Mouse (Mus musculus): ENCODE measurements around the gene Msl2.

The Msl2 gene

DNA sequence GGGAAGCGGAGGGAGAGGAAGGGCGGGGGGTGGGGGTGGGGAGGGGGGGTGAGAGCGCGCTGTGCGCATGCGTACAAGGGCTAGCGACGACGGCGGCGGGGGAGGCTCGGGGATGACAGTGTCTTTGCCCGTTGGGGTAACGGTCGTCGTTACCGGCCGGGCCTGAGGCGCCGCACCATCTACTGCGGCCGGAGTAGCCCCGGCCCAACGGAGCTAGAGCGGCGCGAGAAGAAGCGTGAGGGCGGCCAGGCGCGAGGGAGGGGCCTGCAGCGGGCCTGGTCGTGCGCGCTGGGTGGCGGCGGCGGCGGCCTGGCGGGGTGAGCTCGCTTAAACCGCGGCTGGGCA is at the start of gene Msl2:
TSS of gene Msl2 (plus strand) at position 115 of the 345 bp plus-strand sequence.
- no peak for DNase-seq

- DNase-seq: peak; percentile 8
Measured at GRCm38 (mm10) chr9:101033761-101034447, 40.0 kb upstream of the Msl2 start.

DNA sequence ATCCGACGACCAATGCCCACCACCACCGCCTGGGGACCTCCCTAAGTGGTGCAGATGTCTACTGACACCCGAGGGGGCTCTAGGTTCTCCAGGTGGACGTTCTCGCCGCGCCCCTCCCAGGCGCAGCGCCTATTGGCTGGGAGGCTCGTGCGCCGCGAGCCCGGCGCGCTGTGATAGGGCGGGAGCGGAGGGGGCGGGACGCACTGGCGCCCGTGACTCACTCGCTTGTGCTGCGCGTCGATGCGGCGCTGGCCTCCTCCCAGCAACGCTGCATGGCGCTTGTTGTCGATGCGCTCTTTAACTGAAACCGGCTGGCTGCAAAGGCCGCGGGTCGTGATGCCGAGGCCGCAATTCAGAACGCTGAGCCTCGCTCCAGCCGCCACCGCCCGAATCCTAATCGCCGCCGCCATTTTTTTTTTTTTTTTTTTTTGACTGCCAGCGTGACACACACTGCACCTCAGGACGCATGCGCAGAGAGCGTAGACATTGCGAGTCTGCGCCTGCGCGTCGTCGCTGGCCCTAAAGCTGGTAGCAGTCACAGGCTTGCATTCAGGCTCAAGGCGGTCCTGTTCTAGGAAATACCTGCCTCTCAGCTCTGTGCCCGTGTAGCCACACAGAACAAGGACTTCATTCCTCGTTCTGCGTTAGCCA is 39.3 kb upstream of the Msl2 start, which contains the start of gene Pccb:
TSS of gene Pccb (minus strand) at position 451 of the 651 bp plus-strand sequence.
- peak; percentile 96 for DNase-seq

GRCm38 (mm10) chr9:101035836-101036596 is 37.9 kb upstream of the Msl2 start:
- no peak for DNase-seq

- no peak for DNase-seq
Measured at GRCm38 (mm10) chr9:101036876-101037275, 37.0 kb upstream of the Msl2 start.

DNA sequence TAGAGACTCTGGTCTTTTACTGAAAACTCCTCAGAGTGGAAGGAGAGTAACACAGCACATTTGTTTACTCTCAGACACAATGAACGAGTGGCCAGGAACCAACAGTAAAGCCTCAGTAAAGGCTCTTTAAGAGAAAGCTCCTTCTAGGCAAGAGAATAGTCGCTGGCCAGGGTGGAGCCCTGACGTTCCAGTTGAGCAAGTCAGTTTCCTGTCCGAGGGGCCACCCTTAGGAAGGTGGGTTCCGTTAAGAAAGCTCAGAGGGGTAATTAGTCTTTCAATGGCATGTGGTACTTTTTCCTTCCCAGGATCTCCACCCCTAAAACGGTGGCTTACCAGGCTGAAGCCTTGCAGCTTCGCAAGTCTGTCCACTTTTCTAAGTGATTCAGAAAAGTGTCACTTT is 36.5 kb upstream of the Msl2 start:
- DNase-seq: no peak

DNA sequence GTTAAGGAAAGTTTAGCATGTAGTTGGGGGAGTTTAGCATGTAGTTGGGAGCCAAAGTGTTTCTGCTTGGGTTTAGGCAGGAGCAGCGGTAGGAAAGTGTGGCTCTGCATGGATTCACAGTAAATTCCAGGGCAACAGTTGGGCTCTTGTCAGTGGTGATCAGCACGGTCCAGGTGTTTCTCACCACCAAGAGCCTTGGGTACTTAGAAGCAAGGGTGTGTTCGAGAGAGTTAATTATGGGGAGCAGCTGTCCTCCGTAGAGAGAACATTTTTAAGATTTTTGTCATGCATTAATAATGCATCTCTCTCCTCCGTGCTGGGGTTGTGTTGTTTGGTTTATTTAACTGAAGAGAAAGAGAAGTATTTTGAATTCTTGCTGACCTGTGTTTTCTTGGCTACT is 35.3 kb upstream of the Msl2 start:
- DNase-seq: no peak

GRCm38 (mm10) chr9:101041508-101041907 is 32.4 kb upstream of the Msl2 start:
- no peak for DNase-seq

DNA sequence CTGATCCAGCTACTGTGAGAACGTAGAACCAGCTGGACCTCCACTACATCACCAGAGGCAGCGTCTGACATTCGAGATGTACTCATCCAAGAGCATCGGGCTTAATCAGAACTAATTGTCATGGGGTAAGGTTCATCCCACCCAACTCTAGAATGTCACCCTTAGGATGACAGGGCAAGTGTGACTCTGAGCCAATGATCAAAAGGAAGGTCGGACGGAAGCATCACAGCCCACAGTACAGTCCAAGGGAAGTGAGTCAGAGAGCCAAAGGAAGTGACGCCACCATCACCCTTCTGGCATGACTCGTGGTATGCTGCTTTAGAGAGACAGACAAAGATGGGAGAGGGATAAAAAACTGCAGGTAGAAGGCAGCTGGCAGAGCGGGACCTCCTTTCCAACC is 31.7 kb upstream of the Msl2 start:
- DNase-seq: no peak

DNA sequence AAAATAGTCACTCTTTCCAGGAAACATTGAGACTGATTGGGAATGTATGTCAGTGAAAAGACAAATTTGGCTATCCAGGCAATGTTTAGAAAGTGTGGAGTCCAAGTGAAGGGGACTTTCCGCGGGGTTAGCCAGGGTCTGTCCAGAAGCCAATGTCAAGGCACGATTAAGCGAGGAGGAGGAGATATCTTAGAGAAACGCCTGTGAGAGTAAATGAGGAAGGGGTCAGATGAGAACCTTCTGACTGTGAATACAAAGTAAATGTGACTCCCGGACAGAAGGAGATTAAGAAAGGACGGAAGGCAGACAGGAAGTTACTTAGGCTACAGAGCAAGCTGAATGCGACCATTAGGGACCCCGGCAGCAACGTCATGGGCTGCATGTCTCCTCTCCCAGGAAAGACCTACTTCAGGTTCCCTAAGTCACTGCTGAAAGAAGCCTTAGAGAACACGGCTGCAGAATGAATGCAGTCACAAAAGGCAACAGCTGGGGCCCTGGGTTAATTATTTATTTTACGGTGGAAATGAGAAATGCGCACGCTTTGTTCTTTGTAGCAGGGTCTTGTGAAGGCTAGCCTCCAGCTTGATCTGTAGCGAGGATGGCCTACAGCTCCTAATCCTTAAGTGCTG is 28.1 kb upstream of the Msl2 start:
- no peak for DNase-seq

DNA sequence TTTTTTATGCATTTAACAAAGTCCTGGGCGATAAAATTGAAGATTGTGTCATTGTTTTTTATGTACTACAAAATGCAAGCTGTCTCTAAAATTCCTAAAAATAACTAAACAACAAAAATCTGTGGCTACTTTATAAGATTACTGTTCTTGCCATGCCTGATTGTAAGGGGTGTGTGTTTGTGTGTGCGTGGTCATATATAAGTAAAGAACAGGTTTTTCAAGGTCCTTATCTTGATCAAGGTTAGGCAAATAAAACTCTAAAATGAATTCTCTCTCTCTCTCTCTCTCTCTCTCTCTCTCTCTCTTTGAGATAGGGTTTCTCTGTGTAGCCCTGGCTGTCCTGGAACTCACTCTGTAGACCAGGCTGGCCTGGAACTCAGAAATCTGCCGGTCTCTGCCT is 21.9 kb upstream of the Msl2 start:
- no peak for DNase-seq

GRCm38 (mm10) chr9:101052691-101053090 is 21.2 kb upstream of the Msl2 start:
- DNase-seq: no peak

DNA sequence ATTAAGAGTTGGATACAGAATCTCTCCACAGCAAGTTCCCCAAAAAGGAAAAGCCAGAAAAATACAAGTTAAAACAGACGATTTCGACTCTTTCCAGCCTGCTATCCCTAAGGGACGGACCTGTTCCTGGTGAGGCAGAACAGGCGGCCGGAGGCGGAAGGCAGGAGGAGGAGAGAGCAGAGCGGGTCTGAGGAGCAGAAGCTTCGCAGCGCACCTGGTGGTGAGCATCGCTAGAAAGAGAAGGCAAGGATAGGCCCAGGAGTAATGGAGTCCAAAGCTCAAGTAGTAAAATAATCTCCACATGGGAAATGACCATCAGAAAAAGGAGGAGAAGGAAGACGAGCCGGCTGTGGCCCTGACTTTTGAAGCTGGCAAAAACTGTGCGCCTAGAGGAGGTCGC is 20.6 kb upstream of the Msl2 start:
- DNase-seq: no peak

DNA sequence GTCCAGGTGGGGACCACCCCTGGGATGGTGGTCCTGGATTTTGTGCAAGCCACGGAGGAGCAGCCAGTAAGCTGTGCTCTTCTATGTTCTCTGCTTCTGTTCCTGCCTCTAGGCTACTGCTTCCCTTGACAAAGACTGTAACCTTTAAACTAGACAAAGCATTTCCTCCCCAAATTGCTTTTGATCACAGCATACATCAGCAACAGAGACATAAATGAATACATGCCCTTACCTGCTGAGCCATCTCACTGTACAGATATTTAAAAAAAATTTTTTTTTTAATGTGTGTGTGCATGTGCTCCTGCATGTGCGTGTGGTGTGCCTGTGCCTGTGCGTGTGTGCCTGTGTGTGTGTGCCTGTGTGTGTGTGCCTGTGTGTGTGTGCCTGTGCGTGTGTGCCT is 16.7 kb upstream of the Msl2 start:
- no peak for DNase-seq

GRCm38 (mm10) chr9:101061035-101061434 is 12.9 kb upstream of the Msl2 start:
- DNase-seq: peak; percentile 82

- DNase-seq: no peak
Measured at GRCm38 (mm10) chr9:101062253-101062780, 11.6 kb upstream of the Msl2 start.

DNA sequence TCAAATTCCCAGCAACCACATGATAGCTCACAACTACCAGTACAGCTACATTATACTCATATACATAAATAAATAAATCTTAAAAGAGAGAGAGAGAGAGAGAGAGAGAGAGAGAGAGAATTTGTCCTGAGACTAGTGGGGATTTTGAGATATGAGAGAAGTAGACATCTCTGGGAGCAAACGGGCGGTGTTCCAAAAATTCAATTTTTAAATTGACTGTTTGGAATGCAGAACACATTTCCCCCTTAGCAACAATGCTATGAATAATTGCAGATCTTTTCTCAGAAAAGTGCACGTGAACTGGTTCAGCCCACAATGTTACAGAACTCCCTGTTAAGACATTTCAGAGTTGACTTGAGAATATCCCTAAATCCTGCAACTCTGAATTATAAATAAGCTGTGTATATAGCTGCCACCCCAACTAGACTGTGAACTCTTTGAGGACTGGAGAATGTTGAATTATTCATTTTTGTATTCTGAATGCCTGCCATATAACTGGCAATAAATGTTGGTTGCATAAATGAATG is 8.8 kb upstream of the Msl2 start:
- no peak for DNase-seq

DNA sequence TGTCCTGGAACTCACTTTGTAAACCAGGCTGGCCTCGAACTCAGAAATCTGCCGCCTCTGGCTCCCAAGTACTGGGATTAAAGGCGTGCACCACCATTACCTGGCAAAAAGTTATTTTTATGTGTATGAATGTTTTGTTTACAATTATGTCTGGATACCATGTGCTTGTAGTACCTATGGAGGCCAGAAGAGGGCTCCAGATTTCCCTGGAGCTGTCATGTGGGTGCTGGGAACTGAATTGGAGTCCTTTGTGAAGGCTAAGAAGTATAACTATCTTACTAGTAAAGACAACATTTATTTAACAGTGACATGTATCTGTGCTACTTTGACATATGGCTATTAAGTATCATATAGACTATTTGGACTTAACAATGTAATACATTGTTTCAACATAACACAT is 4.1 kb upstream of the Msl2 start:
- no peak for DNase-seq

- DNase-seq: no peak
Measured at GRCm38 (mm10) chr9:101072506-101072905, 1.4 kb upstream of the Msl2 start.

- peak; percentile 98 for DNase-seq
Measured at GRCm38 (mm10) chr9:101073041-101073986, 587 bp upstream of the Msl2 start.

DNA sequence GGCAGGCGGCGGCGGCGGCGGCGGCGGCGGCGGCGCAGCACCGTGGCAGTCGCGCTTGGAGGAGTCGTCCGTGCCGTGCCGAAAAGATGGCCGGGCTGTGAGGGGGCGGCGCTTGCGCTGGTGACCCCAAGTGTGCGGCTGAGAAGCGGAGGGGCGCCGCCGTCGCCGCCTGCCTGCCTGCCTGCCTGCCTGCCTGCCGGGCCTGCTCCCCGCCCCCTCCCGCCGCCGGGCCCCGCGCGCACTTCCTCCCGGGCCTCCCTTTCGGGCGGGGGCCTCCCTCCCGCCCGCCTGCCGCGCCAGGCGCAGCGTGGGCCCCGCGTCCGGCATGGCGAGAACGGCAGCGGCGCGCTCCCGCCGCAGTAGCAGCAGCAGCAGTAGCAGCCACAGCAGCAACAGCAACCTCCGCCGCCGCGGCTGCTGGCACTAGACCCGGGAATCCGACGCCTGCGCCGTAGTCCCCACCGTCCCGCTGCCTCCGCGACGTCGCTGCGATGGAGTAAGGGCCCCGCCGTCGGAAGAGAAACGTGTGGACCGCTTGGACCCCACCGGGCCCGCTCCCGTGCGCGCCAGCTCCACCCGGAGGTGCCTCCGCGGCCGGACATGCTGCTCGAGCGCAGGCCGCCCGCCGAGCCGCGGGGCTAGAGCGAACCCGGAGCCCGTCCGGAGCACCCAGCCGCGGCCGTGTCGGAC is 576 bp downstream of the Msl2 start:
- peak; percentile 92 for DNase-seq
